Mouse (Mus musculus) small intestine, adult 10 weeks (tissue): ENCODE measurements around the gene Letmd1. TPM values are rescaled to one million over a fixed set of nuclear protein-coding genes. Genes with fewer than 3 reads are reported as not detected.

Experiments
- polyA plus RNA-seq: library from polyadenylated mRNA; stranded (reverse); fragments of 350-450 nt; fragmentation: Illumina TruSeq; extraction: RNeasy Lipid Tissue Mini Kit (QIAGEN cat#74804); gene quantifications from one replicate; pipeline ENCODE4 v1.2.3, GENCODE M21; 2014; ENCODE audit warnings: low replicate concordance

The Letmd1 gene
- polyA plus RNA-seq, result 16.8 TPM

GRCm38 (mm10) chr15:100468295-100469188 lies at the start of gene Letmd1:
Letmd1 (plus strand) TSS chr15:100469023.

GRCm38 (mm10) chr15:100421758-100422197 lies 47.0 kb upstream of the Letmd1 start, which contains the start of gene Gm5475:
Gm5475 (plus strand) TSS chr15:100422147.

GRCm38 (mm10) chr15:100424396-100425122 lies 44.3 kb upstream of the Letmd1 start, which contains the start of gene Slc11a2:
Slc11a2 (minus strand) TSS chr15:100425072.

GRCm38 (mm10) chr15:100495102-100495501 lies 26.3 kb downstream of the Letmd1 start, which contains the start of gene Csrnp2:
Csrnp2 (minus strand) TSS chr15:100495488.

Other genes with a start within 250 kb of the Letmd1 start
- gene Atf1, start 241.2 kb upstream of the Letmd1 start, polyA plus RNA-seq, result 64.8 TPM
- gene Tmprss12, start 188.2 kb upstream of the Letmd1 start, polyA plus RNA-seq, result not detected
- 42.7 TPM for gene Mettl7a1, start 164.9 kb upstream of the Letmd1 start, polyA plus RNA-seq
- not detected for gene Mettl7a3, start 134.1 kb upstream of the Letmd1 start, polyA plus RNA-seq
- gene Methig1, start 115.9 kb upstream of the Letmd1 start, polyA plus RNA-seq, result not detected
- not detected for gene Mettl7a2, start 115.8 kb upstream of the Letmd1 start, polyA plus RNA-seq
- not detected for gene Higd1c, start 104.5 kb upstream of the Letmd1 start, polyA plus RNA-seq
- gene Gm5475, start 46.9 kb upstream of the Letmd1 start, polyA plus RNA-seq, result 0.22 TPM
- gene Slc11a2, start 44.0 kb upstream of the Letmd1 start, polyA plus RNA-seq, result 15.7 TPM
- gene Csrnp2, start 26.5 kb downstream of the Letmd1 start, polyA plus RNA-seq, result 1.1 TPM
- gene Tfcp2, start 83.0 kb downstream of the Letmd1 start, polyA plus RNA-seq, result 3.1 TPM
- 0.74 TPM for gene Pou6f1, start 131.0 kb downstream of the Letmd1 start, polyA plus RNA-seq
- gene Dazap2, start 146.3 kb downstream of the Letmd1 start, polyA plus RNA-seq, result 273 TPM
- gene Smagp, start 167.9 kb downstream of the Letmd1 start, polyA plus RNA-seq, result 1.0 TPM
- 1.4 TPM for gene Bin2, start 200.5 kb downstream of the Letmd1 start, polyA plus RNA-seq
- gene Cela1, start 218.9 kb downstream of the Letmd1 start, polyA plus RNA-seq, result 169 TPM